Mouse (Mus musculus) spleen, adult 18-20 months (tissue): ENCODE data around the gene Utf1.

Experiments
- DNase-seq, 2 experiments: peaks; one replicate each; pipeline ENCODE4 v3.0.0; 2022; ENCODE audit warnings: mixed read lengths in 2 of 2

Gene Utf1

GRCm38 (mm10) chr7:139940476-139941209 lies 2.9 kb upstream of the Utf1 start:
- no peak for DNase-seq

- DNase-seq = no peak
Measured at GRCm38 (mm10) chr7:139944291-139945240, 977 bp downstream of the Utf1 start.

- DNase-seq = no peak
Measured at GRCm38 (mm10) chr7:139945516-139945915, 1.9 kb downstream of the Utf1 start.

GRCm38 (mm10) chr7:139946032-139946431 lies 2.4 kb downstream of the Utf1 start:
- no peak for DNase-seq

- peak; percentile 23 to 49 for DNase-seq
Measured at GRCm38 (mm10) chr7:139949893-139950282, 6.3 kb downstream of the Utf1 start.

- peak; percentile 43 to 63 for DNase-seq
Measured at GRCm38 (mm10) chr7:139950283-139950971, 6.8 kb downstream of the Utf1 start.

GRCm38 (mm10) chr7:139951079-139951478 lies 7.5 kb downstream of the Utf1 start:
- DNase-seq = no peak

- no peak for DNase-seq
Measured at GRCm38 (mm10) chr7:139951991-139952633, 8.5 kb downstream of the Utf1 start.

GRCm38 (mm10) chr7:139955505-139955904 lies 11.9 kb downstream of the Utf1 start:
- no peak for DNase-seq

- no peak for DNase-seq
Measured at GRCm38 (mm10) chr7:139956658-139957057, 13.1 kb downstream of the Utf1 start.

- no peak for DNase-seq
Measured at GRCm38 (mm10) chr7:139957437-139957836, 13.8 kb downstream of the Utf1 start.

GRCm38 (mm10) chr7:139957958-139958357 lies 14.4 kb downstream of the Utf1 start:
- no peak for DNase-seq

GRCm38 (mm10) chr7:139961141-139961540 lies 17.6 kb downstream of the Utf1 start:
- DNase-seq = no peak

- DNase-seq = no peak
Measured at GRCm38 (mm10) chr7:139963814-139964213, 20.2 kb downstream of the Utf1 start.

- no peak for DNase-seq
Measured at GRCm38 (mm10) chr7:139967175-139967574, 23.6 kb downstream of the Utf1 start.

- DNase-seq = peak; percentile 41 to 56
Measured at GRCm38 (mm10) chr7:139968428-139968827, 24.8 kb downstream of the Utf1 start.

- peak; percentile 57 to 82 for DNase-seq
Measured at GRCm38 (mm10) chr7:139969348-139970130, 25.9 kb downstream of the Utf1 start.

- peak in 1 of 2 experiments; percentile 20 for DNase-seq
Measured at GRCm38 (mm10) chr7:139970216-139970919, 26.8 kb downstream of the Utf1 start.

GRCm38 (mm10) chr7:139970979-139971378 lies 27.4 kb downstream of the Utf1 start:
- DNase-seq = no peak

GRCm38 (mm10) chr7:139971436-139971835 lies 27.8 kb downstream of the Utf1 start:
- no peak for DNase-seq

GRCm38 (mm10) chr7:139972923-139973331 lies 29.3 kb downstream of the Utf1 start:
- DNase-seq = no peak
